Mouse (Mus musculus) myocyte (in vitro differentiated cells): Measurements from ENCODE around the gene Bard1.

Experiments
- E2F4 ChIP-seq: IDR thresholded peaks from one replicate; pipeline ENCODE4 v1.6.1; 2011; ENCODE audit warnings: mild to moderate bottlenecking, control low read depth, moderate library complexity; ENCODE audit not compliant: insufficient read depth
- POLR2A ChIP-seq: IDR thresholded peaks from one replicate; pipeline ENCODE4 v1.6.1; 2011; ENCODE audit warnings: low read depth, mild to moderate bottlenecking, control low read depth, moderate library complexity; ENCODE audit not compliant: insufficient read length
- REST ChIP-seq: IDR thresholded peaks from one replicate; pipeline ENCODE4 v1.6.1; 2011; ENCODE audit warnings: mild to moderate bottlenecking, control low read depth, moderate library complexity; ENCODE audit not compliant: insufficient read depth, insufficient read length
- SRF ChIP-seq: IDR thresholded peaks from one replicate; pipeline ENCODE4 v1.6.1; 2011; ENCODE audit warnings: low read depth; ENCODE audit not compliant: control insufficient read depth, insufficient read length
- USF1 ChIP-seq: IDR thresholded peaks from one replicate; pipeline ENCODE4 v1.6.1; 2011; ENCODE audit warnings: low read depth, mild to moderate bottlenecking, control low read depth, moderate library complexity

DNA sequence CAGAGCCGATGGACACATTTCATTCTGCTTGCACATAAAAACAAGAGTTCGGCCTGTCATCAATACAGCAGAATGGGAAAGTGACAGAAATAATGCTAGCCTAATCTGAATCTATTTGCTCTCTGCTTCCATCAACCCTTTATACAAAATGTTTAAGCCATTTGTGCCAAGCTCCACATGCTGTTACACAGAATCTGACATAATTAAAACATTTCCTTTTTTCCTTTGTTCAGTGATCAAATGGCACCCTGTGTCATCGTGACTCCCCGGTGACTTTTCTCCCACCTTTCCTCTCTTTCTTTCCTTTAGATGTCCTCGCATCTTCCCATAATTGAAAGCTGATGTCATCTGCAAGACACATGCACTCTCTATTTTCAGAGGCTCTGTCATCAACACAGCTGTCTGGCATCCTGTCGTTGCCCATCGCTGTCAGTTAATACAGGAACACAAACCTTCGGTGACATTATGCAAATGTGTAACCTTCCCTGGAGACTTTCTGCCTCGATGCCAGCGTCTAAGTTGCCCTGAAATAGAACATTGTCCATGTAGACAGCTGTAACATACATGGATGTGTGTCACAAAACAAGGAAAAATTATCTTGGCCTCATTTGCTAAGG, 105.5 kb downstream of the Bard1 start:
- no peak for TF ChIP-seq POLR2A
- no peak for TF ChIP-seq REST
- TF ChIP-seq E2F4, result no peak
- no peak for TF ChIP-seq USF1
- TF ChIP-seq SRF, result no peak
